49 mouse cellular contexts compared by ENCODE assay signal in genomic region chr15:6444452-6444851, GRCm38 (mm10). TPM values are rescaled to one million over a fixed set of nuclear protein-coding genes. Genes with fewer than 3 reads are reported as not detected.
"Had no signal": no experiment of that assay in that cellular context is flagged by ENCODE, and none has a peak within 500 bp of the region (broad histone marks: within the 10 kb centered on the region; RNA-seq: fewer than 3 reads in every experiment).

No protein-coding gene starts in this region.

- H3K9me3 ChIP-seq: heart, embryonic 10.5 days; heart, embryonic 12.5 days; heart, embryonic 13.5 days; heart, embryonic 15.5 days; hindbrain, embryonic 10.5 days; hindbrain, embryonic 12.5 days; hindbrain, embryonic 13.5 days; hindbrain, embryonic 15.5 days; kidney, embryonic 15.5 days had no signal

- H3K4me3 ChIP-seq: heart, embryonic 10.5 days; heart, embryonic 12.5 days; heart, embryonic 13.5 days; heart, embryonic 15.5 days; hindbrain, embryonic 10.5 days; hindbrain, embryonic 12.5 days; hindbrain, embryonic 13.5 days; hindbrain, embryonic 15.5 days; kidney, embryonic 15.5 days; layer of hippocampus, adult 2 months; left cerebral cortex, adult 2 months had no signal

- ATAC-seq: hindbrain, embryonic 16.5 days; hindbrain, postnatal 0 days; inflammation-experienced regulatory T-cells, adult 6 months had no signal

- DNase-seq: heart, postnatal 10 days; heart, postnatal 14 days; heart, postnatal 36 days; heart, postnatal 4 days; kidney, adult 11 months; kidney, adult 18-20 months; kidney, adult 8-10 months; kidney, adult 9 months; kidney, postnatal 10 days; kidney, postnatal 14 days; kidney, postnatal 25 days; kidney, postnatal 36 days; kidney, postnatal 4 days; layer of hippocampus, adult 9-11 months; layer of hippocampus, postnatal 36 days had no signal

- H3K4me2 ChIP-seq: heart, embryonic 11.5 days; heart, embryonic 12.5 days; heart, embryonic 13.5 days; heart, embryonic 15.5 days; hindbrain, embryonic 12.5 days; hindbrain, embryonic 13.5 days; hindbrain, embryonic 14.5 days; hindbrain, embryonic 15.5 days; kidney, embryonic 15.5 days had no signal

- H3K9ac ChIP-seq: heart, embryonic 12.5 days; heart, embryonic 13.5 days; heart, embryonic 15.5 days; hindbrain, embryonic 12.5 days; hindbrain, embryonic 13.5 days; hindbrain, embryonic 14.5 days; hindbrain, embryonic 15.5 days; kidney, embryonic 15.5 days had no signal

- H3K4me1 ChIP-seq: hindbrain, embryonic 15.5 days had no signal

- H3K36me3 ChIP-seq: heart, embryonic 10.5 days; heart, embryonic 12.5 days; heart, embryonic 15.5 days; hindbrain, embryonic 10.5 days; hindbrain, embryonic 12.5 days; hindbrain, embryonic 13.5 days; hindbrain, embryonic 15.5 days; kidney, embryonic 15.5 days had no signal

- H3K27me3 ChIP-seq: heart, embryonic 12.5 days; heart, embryonic 13.5 days; heart, embryonic 15.5 days; hindbrain, embryonic 12.5 days; hindbrain, embryonic 13.5 days; hindbrain, embryonic 15.5 days; kidney, embryonic 15.5 days had no signal

- H3K27ac ChIP-seq: heart, embryonic 10.5 days; heart, embryonic 13.5 days; heart, embryonic 15.5 days; hindbrain, embryonic 10.5 days; hindbrain, embryonic 12.5 days; hindbrain, embryonic 13.5 days; hindbrain, embryonic 14.5 days; hindbrain, embryonic 15.5 days; hindbrain, postnatal 0 days; kidney, embryonic 15.5 days; kidney, postnatal 0 days; layer of hippocampus, adult 2 months; left cerebral cortex, adult 2 months had no signal

RNA-seq across cellular contexts. Expression of gene C9, which starts 0.7 kb away (rescaled TPM):
- total RNA-seq: heart, adult 8-10 months; heart, postnatal 10 days; heart, postnatal 14 days; heart, postnatal 25 days; heart, postnatal 36 days; heart, postnatal 4 days; hematopoietic stem cell, adult 5-6 weeks; hindbrain, postnatal 0 days; layer of hippocampus, adult 18-20 months; layer of hippocampus, adult 2 months; layer of hippocampus, adult 8-10 months; layer of hippocampus, postnatal 10 days; layer of hippocampus, postnatal 14 days; layer of hippocampus, postnatal 25 days; layer of hippocampus, postnatal 36 days; left cerebral cortex, adult 18-20 months; left cerebral cortex, adult 2 months had no signal
- polyA plus RNA-seq: heart, embryonic 10.5 days; heart, embryonic 11.5 days; heart, embryonic 12.5 days; heart, embryonic 13.5 days; heart, embryonic 14.5 days; heart, embryonic 15.5 days; heart, embryonic 16.5 days; heart, postnatal 0 days; hindbrain, embryonic 10.5 days; hindbrain, embryonic 11.5 days; hindbrain, embryonic 12.5 days; hindbrain, embryonic 13.5 days; hindbrain, embryonic 14.5 days; hindbrain, embryonic 15.5 days; hindbrain, embryonic 16.5 days; hindbrain, postnatal 0 days; inflammation-experienced regulatory T-cells, adult 6 months; kidney, adult 2 months; kidney, embryonic 14.5 days; kidney, embryonic 16.5 days; large intestine, adult 2 months had no signal
